Mouse (Mus musculus) right cerebral cortex, postnatal 25 days (tissue): Measurements from ENCODE around the gene Tbca.

Experiments
- DNase-seq: peaks from one replicate; pipeline ENCODE4 v3.0.0; 2022

Tbca gene

GRCm38 (mm10) chr13:94849351-94849750, 60.6 kb downstream of the Tbca start:
- DNase-seq: no peak

- no peak for DNase-seq
These were observed 69.4 kb downstream of the Tbca start for GRCm38 (mm10) chr13:94858016-94858575.

- no peak for DNase-seq
These were observed 70.5 kb downstream of the Tbca start for GRCm38 (mm10) chr13:94859256-94859655.

GRCm38 (mm10) chr13:94862491-94863230, 74.0 kb downstream of the Tbca start:
- no peak for DNase-seq

- DNase-seq: no peak
These were observed 78.2 kb downstream of the Tbca start for GRCm38 (mm10) chr13:94866906-94867305.

- no peak for DNase-seq
These were observed 79.1 kb downstream of the Tbca start for GRCm38 (mm10) chr13:94867772-94868171.

GRCm38 (mm10) chr13:94868478-94868950, 79.8 kb downstream of the Tbca start:
- no peak for DNase-seq

- no peak for DNase-seq
These were observed 80.8 kb downstream of the Tbca start for GRCm38 (mm10) chr13:94869541-94869940.

- no peak for DNase-seq
These were observed 81.4 kb downstream of the Tbca start for GRCm38 (mm10) chr13:94870071-94870460.

GRCm38 (mm10) chr13:94870461-94871186, 81.9 kb downstream of the Tbca start:
- DNase-seq: no peak

GRCm38 (mm10) chr13:94871806-94872320, 83.2 kb downstream of the Tbca start:
- DNase-seq: no peak

- no peak for DNase-seq
These were observed 83.7 kb downstream of the Tbca start for GRCm38 (mm10) chr13:94872439-94872838.

GRCm38 (mm10) chr13:94873111-94874038, 84.7 kb downstream of the Tbca start:
- DNase-seq: no peak

- no peak for DNase-seq
These were observed 85.3 kb downstream of the Tbca start for GRCm38 (mm10) chr13:94874039-94874425.

GRCm38 (mm10) chr13:94874656-94875395, 86.1 kb downstream of the Tbca start:
- DNase-seq: no peak

- DNase-seq: no peak
These were observed 86.7 kb downstream of the Tbca start, which contains the start of gene Otp for GRCm38 (mm10) chr13:94875396-94875880. TSS of gene Otp (plus strand) at chr13:94875602.

GRCm38 (mm10) chr13:94876286-94877210, 87.8 kb downstream of the Tbca start:
- DNase-seq: no peak

GRCm38 (mm10) chr13:94877211-94877590, 88.5 kb downstream of the Tbca start:
- no peak for DNase-seq

GRCm38 (mm10) chr13:94877991-94878745, 89.5 kb downstream of the Tbca start:
- DNase-seq: no peak

- DNase-seq: no peak
These were observed 92.5 kb downstream of the Tbca start for GRCm38 (mm10) chr13:94881201-94881600.
